In genomic region chr9:83951336-83951735, GRCm38 (mm10) we compare ENCODE assay signal across 20 mouse cellular contexts. TPM values are rescaled to one million over a fixed set of nuclear protein-coding genes. Genes with fewer than 3 reads are reported as not detected.
A peak's percentile ranks its signal among the peaks of the same experiment; 100 is the strongest.
DNase-seq lines count a peak whose midpoint lies in the region; ATAC-seq and TF ChIP-seq lines count a peak whose summit lies in the region.
"Had no signal": no experiment of that assay in that cellular context is flagged by ENCODE, and none has a peak within 500 bp of the region (broad histone marks: within the 10 kb centered on the region; RNA-seq: fewer than 3 reads in every experiment).

No protein-coding gene starts in this region.

- H3K4me2 ChIP-seq in heart, embryonic 11.5 days: no peak overlapping the region
- no peak overlapping the region for H3K4me2 ChIP-seq in stomach, postnatal 0 days (replicated peaks; ENCODE audit: low read depth)
- H3K4me2 ChIP-seq: embryonic facial prominence, embryonic 12.5 days; heart, embryonic 12.5 days; hindbrain, embryonic 14.5 days had no signal

- no peak for ATAC-seq in heart, embryonic 11.5 days (replicated peaks; ENCODE audit: insufficient number of reproducible peaks, low FRiP score, low TSS enrichment)
- peak; percentile 18; the same call in 1 of the 2 replicates for ATAC-seq in stomach, postnatal 0 days (ENCODE audit: low FRiP score, low TSS enrichment)
- ATAC-seq: activated CD4-positive, CD25-positive, alpha-beta regulatory T cell, adult 4 months; forebrain, embryonic 16.5 days; Patski had no signal

- H3K27ac ChIP-seq in heart, embryonic 11.5 days (ENCODE audit: low read depth, low read length): no peak overlapping the region
- no peak overlapping the region for H3K27ac ChIP-seq in limb, embryonic 10.5 days
- H3K27ac ChIP-seq in stomach, postnatal 0 days (replicated peaks): no peak overlapping the region
- H3K27ac ChIP-seq: embryonic facial prominence, embryonic 12.5 days; heart, adult 2 months; hindbrain, embryonic 10.5 days; hindbrain, embryonic 14.5 days had no signal

- WGBS in heart, embryonic 11.5 days (ENCODE audit: insufficient replicate concordance): 76% methylated on average over 4 of the region's 4 CpGs
- 89% methylated on average over 4 of the region's 4 CpGs for WGBS in limb, embryonic 10.5 days
- 55% methylated on average over 4 of the region's 4 CpGs for WGBS in stomach, postnatal 0 days

- peak; percentile 83 for DNase-seq in heart, adult 11 months
- peak; percentile 17 to 21 for DNase-seq in kidney, postnatal 36 days
- no peak for DNase-seq in kidney, postnatal 14 days
- DNase-seq in limb, embryonic 10.5 days (ENCODE audit: low spot score): peak; percentile 23
- DNase-seq in stomach, postnatal 0 days (ENCODE audit: low spot score): peak; percentile 12
- DNase-seq: adrenal gland, postnatal 14 days; cerebellum, adult 11-12 months; cerebellum, adult 9-10 months; cerebellum, postnatal 25 days; gastrocnemius, postnatal 10 days; heart, adult 2 months had no signal

- no peak for TF ChIP-seq CTCF in stomach, postnatal 0 days (IDR thresholded peaks at IDR 0.05; ENCODE audit: low read depth)

- H3K4me1 ChIP-seq in heart, embryonic 11.5 days (ENCODE audit: control insufficient read depth, insufficient read depth, low read length): no peaks in the 10 kb centered on the region
- no peaks in the 10 kb centered on the region for H3K4me1 ChIP-seq in limb, embryonic 10.5 days
- no peaks in the 10 kb centered on the region for H3K4me1 ChIP-seq in stomach, postnatal 0 days (replicated peaks; ENCODE audit: control insufficient read depth, insufficient read depth)
- H3K4me1 ChIP-seq: embryonic facial prominence, embryonic 12.5 days; heart, embryonic 12.5 days; hindbrain, embryonic 10.5 days had no signal

- H3K27me3 ChIP-seq in heart, embryonic 11.5 days (ENCODE audit: control insufficient read depth, insufficient read depth, low read length): no peaks in the 10 kb centered on the region
- H3K27me3 ChIP-seq in limb, embryonic 10.5 days (ENCODE audit: low read depth, poor library complexity, severe bottlenecking): no peaks in the 10 kb centered on the region
- no peaks in the 10 kb centered on the region for H3K27me3 ChIP-seq in stomach, postnatal 0 days (ENCODE audit: control insufficient read depth, insufficient read depth, low read length)
- H3K27me3 ChIP-seq: CH12.LX; embryonic facial prominence, embryonic 12.5 days; heart, embryonic 12.5 days; Patski had no signal

- H3K36me3 ChIP-seq in heart, embryonic 11.5 days (ENCODE audit: control insufficient read depth, insufficient read depth, low read length): 0 out of 2 replicates have a peak, but pooled peaks cover 4% of the 10 kb centered on the region
- peaks cover 8% of the 10 kb centered on the region; the same call in 1 of the 2 replicates for H3K36me3 ChIP-seq in limb, embryonic 10.5 days
- no peaks in the 10 kb centered on the region for H3K36me3 ChIP-seq in stomach, postnatal 0 days (ENCODE audit: control insufficient read depth, insufficient read depth, low read length)

- H3K9me3 ChIP-seq in heart, embryonic 11.5 days (replicated peaks; ENCODE audit: control insufficient read depth, low read length): no peaks in the 10 kb centered on the region
- no peaks in the 10 kb centered on the region for H3K9me3 ChIP-seq in limb, embryonic 10.5 days (replicated peaks)
- no peaks in the 10 kb centered on the region for H3K9me3 ChIP-seq in stomach, postnatal 0 days (ENCODE audit: control insufficient read depth, low read length)
- H3K9me3 ChIP-seq: embryonic facial prominence, embryonic 12.5 days; heart, embryonic 12.5 days; hindbrain, embryonic 10.5 days had no signal

- TF ChIP-seq EP300 in stomach, postnatal 0 days (optimal IDR thresholded peaks at IDR 0.05): no peak

- no peak overlapping the region for H3K9ac ChIP-seq in heart, embryonic 11.5 days (ENCODE audit: low read depth, low read length)
- H3K9ac ChIP-seq in stomach, postnatal 0 days (ENCODE audit: low read length): no peak overlapping the region
- H3K9ac ChIP-seq: embryonic facial prominence, embryonic 12.5 days; heart, embryonic 12.5 days; hindbrain, embryonic 14.5 days had no signal

- no peak overlapping the region for H3K4me3 ChIP-seq in heart, embryonic 11.5 days (ENCODE audit: low read depth, low read length)
- no peak overlapping the region for H3K4me3 ChIP-seq in limb, embryonic 10.5 days
- H3K4me3 ChIP-seq in stomach, postnatal 0 days (ENCODE audit: low read depth, low read length): no peak overlapping the region
- H3K4me3 ChIP-seq: embryonic facial prominence, embryonic 12.5 days; heart, adult 2 months; heart, embryonic 12.5 days; hindbrain, embryonic 10.5 days had no signal

RNA-seq across cellular contexts. Expression of gene Bckdhb, which starts 26.4 kb away (rescaled TPM):
- polyA plus RNA-seq in heart, embryonic 11.5 days (2014; fragmentation: Nextera tagmentation; extraction: Ambion mirVana): 46.2 and 49.9 TPM in 2 replicates
- 68.6 and 68.7 TPM in 2 replicates for polyA plus RNA-seq in limb, embryonic 10.5 days (2016; fragmentation: Nextera tagmentation; extraction: Ambion mirVana)
- polyA plus RNA-seq in stomach, postnatal 0 days (2015; fragmentation: Nextera tagmentation; extraction: Ambion mirVana): 25.2 and 27.2 TPM in 2 replicates
